Comparison of ENCODE assay signal across 1 mouse cellular context in the genomic region with DNA sequence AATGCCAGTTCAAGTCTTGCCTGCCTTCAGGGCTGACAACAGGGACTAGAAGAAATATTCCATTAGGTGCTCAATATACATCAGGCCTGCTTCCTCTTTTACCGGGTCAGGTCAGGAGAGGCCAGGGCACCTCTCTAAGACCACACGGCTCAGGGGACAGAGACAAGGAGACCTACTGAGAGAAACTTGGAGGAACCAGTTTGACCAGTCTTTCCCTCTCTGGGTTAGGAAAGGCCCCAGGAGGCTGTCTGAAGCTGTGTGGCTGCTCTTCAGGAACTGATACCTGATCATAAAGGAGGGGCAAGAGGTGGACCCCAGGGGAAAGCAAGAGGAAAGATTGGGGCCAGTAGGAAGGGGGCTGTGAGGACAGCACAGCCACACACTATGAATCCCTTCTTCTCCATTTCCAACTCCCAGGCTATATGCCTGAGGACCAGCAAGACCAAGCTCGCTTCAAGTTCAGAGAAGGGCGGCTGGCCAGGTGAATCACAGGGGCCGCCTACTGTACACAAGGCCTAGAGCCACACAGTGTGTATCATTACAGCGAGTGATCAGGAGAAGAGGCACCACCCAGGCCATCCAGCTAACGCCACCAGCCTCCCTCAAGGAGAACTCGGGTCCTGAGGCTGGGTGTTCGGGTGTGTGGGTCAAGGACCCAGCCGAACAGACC.
TF ChIP-seq lines count a peak whose summit lies in the region.

No protein-coding gene starts in this region.

TF ChIP-seq in CH12.LX, 34 proteins besides CTCF, POLR2A, EP300 and RAD21 (continued from another document):
- no peak for TF ChIP-seq IRF4 (IDR thresholded peaks at IDR 0.05; ENCODE audit: low read depth, low read length)
- TF ChIP-seq PAX5 (IDR thresholded peaks at IDR 0.05; ENCODE audit: low read length), result no peak
